Mouse (Mus musculus): ENCODE results near the gene Zc3h12a.

DNA sequence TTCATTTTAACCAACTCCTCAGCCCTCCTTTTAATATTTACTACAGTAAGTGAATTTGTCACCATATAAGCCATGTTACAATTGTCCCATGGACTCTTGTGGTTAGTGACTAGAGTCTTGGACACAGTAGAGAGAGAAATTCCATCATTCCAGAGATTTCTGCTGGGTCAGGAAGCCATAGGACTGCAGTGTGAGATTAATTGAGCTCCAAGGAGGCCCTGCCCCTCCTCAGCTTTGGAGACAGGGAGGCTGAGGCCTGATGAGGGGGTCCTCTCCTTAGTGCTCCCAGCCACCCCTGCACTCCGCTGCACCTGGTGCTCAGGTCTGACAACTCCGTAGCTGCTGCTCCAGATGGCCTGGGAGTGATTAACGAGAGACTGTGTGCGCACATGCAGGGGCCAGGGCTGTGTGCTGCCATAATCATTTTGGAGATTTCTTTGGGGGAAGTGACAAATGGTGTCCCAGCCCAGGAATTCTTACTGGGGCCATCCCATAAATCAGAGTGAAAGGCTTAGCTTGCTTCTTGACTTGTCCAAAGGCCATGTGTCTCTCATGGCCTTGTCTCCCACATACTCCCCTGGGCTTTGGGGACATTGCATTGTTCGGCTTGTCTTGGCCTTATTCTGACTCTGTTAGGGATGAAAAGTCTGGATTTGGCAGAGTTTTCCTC, 47.0 kb upstream of the Zc3h12a start:
- no peak for TF ChIP-seq ZC3H11A (IDR thresholded peaks at IDR 0.05; ENCODE audit: low read depth, low read length)
- TF ChIP-seq CTCF (conservative IDR thresholded peaks at IDR 0.05 in 1 of 2, IDR thresholded peaks at IDR 0.05 in 1 of 2; ENCODE audit: low read depth in 2 of 2, low read length in 2 of 2), result no peak
